Mouse (Mus musculus) stomach, embryonic 14.5 days (tissue): Measurements from ENCODE around the gene Hmga1. TPM values are rescaled to one million over a fixed set of nuclear protein-coding genes. Genes with fewer than 3 reads are reported as not detected.

Experiments
- ATAC-seq: fragments of 200-750 bp; cut with Nextera tagmentation; 2 replicates; pipeline ENCODE4 v1.8.0; 2017; ENCODE audit warnings: low read depth, moderate TSS enrichment; ENCODE audit not compliant: insufficient number of reproducible peaks, insufficient read depth, low FRiP score
- H3K27ac ChIP-seq: fragments of 300-500 bp; sonication (generic); 2 replicates; pipeline ENCODE4 v1.5.1; 2014; ENCODE audit warnings: mild to moderate bottlenecking, low read length, moderate library complexity, mixed read lengths
- H3K27me3 ChIP-seq: fragments of 300-500 bp; sonication (generic); 2 replicates; pipeline ENCODE4 v1.6.1; 2014; ENCODE audit warnings: low read length, control low read depth, mixed read lengths; ENCODE audit not compliant: control insufficient read depth, insufficient read depth
- H3K36me3 ChIP-seq: fragments of 300-500 bp; sonication (generic); 2 replicates; pipeline ENCODE4 v1.6.1; 2014; ENCODE audit warnings: mild to moderate bottlenecking, control low read depth, low read length, moderate library complexity, mixed read lengths; ENCODE audit not compliant: control insufficient read depth, insufficient read depth
- H3K4me1 ChIP-seq: fragments of 300-500 bp; sonication (generic); 2 replicates; pipeline ENCODE4 v1.6.1; 2014; ENCODE audit warnings: low read length, control low read depth, mixed read lengths; ENCODE audit not compliant: control insufficient read depth, insufficient read depth
- H3K4me2 ChIP-seq: fragments of 300-500 bp; sonication (generic); replicated peaks from 2 replicates; pipeline ENCODE4 v1.6.1; 2014; ENCODE audit warnings: low read depth, low read length, control low read depth
- H3K4me3 ChIP-seq: fragments of 300-500 bp; sonication (generic); 2 replicates; pipeline ENCODE4 v1.5.1; 2014; ENCODE audit warnings: low read depth, low read length, control low read depth
- H3K9ac ChIP-seq: fragments of 300-500 bp; sonication (generic); replicated peaks from 2 replicates; pipeline ENCODE4 v1.6.1; 2014; ENCODE audit warnings: low read depth, mild to moderate bottlenecking, control low read depth, low read length, moderate library complexity, mixed read lengths
- H3K9me3 ChIP-seq: fragments of 300-500 bp; sonication (generic); 2 replicates; pipeline ENCODE4 v1.6.1; 2016; ENCODE audit warnings: low read depth, low read length, control low read depth; ENCODE audit not compliant: control insufficient read depth
- WGBS: fragments of 180-500 bp; shearing (Covaris S2); extraction: QIAGEN DNeasy Blood & Tissue Kit; methylation state at CpG from one replicate; pipeline ENCODE4 v1.1.7; 2014; 5-methylcytosine and 5-hydroxymethylcytosine counted together
- polyA plus RNA-seq: library from polyadenylated mRNA; unstranded; fragments of >200 nt; fragmentation: Nextera tagmentation; extraction: Ambion mirVana; gene quantifications from 2 replicates; pipeline ENCODE4 v1.2.1, GENCODE M21; 2014

Hmga1 gene
- polyA plus RNA-seq, 1 experiment from 2014 or later, result 239 TPM

DNA sequence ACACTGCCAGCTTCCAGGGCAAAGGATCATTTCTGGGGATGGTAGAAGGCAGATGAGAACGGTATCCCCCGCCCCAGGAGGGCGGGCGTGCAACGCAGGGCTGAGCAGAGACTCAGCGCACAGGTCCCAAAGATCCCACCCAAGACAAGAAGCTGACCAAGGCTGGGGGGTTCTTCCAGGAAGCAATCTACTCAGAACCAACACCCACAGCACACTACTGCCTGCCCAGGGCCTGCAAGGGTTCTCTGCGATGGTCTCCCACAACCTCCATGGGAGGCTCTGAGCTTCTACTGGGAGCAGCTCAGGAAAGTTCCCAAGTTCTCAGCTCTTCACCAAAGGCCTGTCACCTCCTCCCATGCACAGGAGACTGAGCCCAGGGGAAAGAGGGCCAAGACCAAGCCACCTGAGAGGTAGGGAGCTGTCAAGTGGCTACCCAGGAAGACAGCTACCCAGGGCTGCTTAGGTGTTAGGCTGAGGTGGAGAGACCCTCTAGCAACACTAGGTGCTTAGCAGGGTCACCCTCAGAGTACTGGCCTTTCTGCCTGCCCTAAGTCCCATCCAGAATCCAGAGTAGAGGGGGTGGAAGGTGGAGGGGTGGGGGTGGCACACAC is 45.1 kb upstream of the Hmga1 start:
- H3K4me2 ChIP-seq, result no peak overlapping the region

DNA sequence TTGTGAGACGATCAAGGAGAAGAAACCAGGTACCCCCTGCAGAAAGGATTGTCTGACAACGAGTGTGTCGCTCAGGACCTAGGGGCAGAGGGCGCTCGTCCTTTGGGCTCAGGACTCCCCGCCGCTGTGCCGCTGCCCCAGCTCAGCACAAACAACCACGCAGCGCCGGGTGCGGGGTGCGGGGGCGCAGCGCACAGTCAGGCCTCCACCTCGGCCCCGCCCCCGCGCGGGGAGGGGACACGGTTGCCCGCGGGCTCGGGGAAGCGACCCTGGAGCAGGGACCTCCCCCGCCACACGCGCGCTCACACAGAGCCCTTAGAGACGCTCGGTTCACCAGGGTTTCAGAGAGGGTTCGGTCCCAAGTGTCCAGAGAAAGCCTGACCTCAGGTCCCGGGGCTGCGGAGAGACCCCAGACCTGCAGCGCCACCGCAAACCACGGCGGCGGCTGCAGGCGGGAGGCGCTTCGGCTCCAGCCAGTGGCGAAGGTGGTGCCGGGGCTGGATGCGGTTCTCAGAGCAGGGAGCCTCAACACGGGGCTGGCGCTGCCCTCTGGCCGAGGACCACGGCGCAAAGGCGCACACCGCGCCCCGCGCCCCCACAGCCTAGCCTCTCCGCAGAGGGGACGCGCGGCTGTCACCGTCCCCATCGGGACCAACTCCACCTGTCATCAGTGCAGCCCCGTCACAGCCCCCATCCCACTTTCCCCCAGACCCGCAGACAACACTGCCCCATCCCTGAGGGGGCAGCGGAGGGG is 44.3 kb upstream of the Hmga1 start:
- H3K27me3 ChIP-seq, result peaks cover 40% of the 10 kb centered on the region
- no peak for ATAC-seq
- H3K36me3 ChIP-seq, result no peaks in the 10 kb centered on the region
- H3K9ac ChIP-seq, result no peak overlapping the region
- peak overlapping the region; percentile 47 for H3K4me3 ChIP-seq
- H3K4me1 ChIP-seq, result peaks cover 8% of the 10 kb centered on the region; the same call in 1 of the 2 replicates
- no peaks in the 10 kb centered on the region for H3K9me3 ChIP-seq
- H3K4me2 ChIP-seq, result peak overlapping the region; percentile 100
- no peak overlapping the region for H3K27ac ChIP-seq
- WGBS, result under 1% methylated on average over 64 of the region's 64 CpGs

More for the DNA sequence above, 45.1 kb upstream of the Hmga1 start:
- no peak overlapping the region for H3K4me3 ChIP-seq
- no peak overlapping the region for H3K9ac ChIP-seq
- no peaks in the 10 kb centered on the region for H3K36me3 ChIP-seq
- no peak for ATAC-seq
- H3K27me3 ChIP-seq, result peaks cover 40% of the 10 kb centered on the region
- H3K4me1 ChIP-seq, result peaks cover 10% of the 10 kb centered on the region; the same call in 1 of the 2 replicates
- H3K27ac ChIP-seq, result no peak overlapping the region
- 91% methylated on average over 7 of the region's 7 CpGs for WGBS
- no peaks in the 10 kb centered on the region for H3K9me3 ChIP-seq

DNA sequence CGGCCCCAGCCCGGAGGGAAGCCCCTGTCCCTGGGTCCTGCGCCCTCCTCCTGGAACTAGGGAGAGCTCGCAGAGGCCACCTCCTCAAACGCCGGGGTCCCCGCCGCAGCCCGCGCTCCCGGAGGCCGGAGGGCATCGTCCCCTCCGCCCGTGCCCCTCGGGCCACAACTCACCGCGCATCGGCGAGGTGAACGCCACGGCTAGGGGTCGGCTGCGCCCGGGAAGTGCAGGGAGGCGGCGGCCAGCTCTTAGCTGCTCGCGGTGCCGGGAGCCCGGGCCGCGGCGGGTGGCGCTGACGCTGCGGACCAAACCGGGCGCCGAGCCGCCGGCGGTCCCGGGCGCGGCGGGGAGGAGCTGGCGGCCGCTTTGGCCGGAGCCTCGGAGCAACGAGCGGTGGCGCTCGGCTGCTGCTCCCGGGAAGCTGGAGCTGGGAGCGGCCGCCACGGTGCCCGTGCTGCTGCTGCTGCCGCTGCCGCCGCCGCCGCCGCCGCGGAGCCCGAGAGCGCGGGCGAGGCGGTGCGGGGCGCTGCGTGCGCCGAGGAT is 43.6 kb upstream of the Hmga1 start:
- H3K4me3 ChIP-seq, result peak overlapping the region; percentile 47
- peak overlapping the region; percentile 30; the same call in 1 of the 2 replicates for H3K9ac ChIP-seq
- ATAC-seq, result no peak
- no peaks in the 10 kb centered on the region for H3K36me3 ChIP-seq
- no peaks in the 10 kb centered on the region for H3K9me3 ChIP-seq
- peaks cover 40% of the 10 kb centered on the region for H3K27me3 ChIP-seq
- H3K4me1 ChIP-seq, result peaks cover 8% of the 10 kb centered on the region; the same call in 1 of the 2 replicates
- peak overlapping the region; percentile 100 for H3K4me2 ChIP-seq
- H3K27ac ChIP-seq, result no peak overlapping the region
- WGBS, result under 1% methylated on average over 67 of the region's 78 CpGs

DNA sequence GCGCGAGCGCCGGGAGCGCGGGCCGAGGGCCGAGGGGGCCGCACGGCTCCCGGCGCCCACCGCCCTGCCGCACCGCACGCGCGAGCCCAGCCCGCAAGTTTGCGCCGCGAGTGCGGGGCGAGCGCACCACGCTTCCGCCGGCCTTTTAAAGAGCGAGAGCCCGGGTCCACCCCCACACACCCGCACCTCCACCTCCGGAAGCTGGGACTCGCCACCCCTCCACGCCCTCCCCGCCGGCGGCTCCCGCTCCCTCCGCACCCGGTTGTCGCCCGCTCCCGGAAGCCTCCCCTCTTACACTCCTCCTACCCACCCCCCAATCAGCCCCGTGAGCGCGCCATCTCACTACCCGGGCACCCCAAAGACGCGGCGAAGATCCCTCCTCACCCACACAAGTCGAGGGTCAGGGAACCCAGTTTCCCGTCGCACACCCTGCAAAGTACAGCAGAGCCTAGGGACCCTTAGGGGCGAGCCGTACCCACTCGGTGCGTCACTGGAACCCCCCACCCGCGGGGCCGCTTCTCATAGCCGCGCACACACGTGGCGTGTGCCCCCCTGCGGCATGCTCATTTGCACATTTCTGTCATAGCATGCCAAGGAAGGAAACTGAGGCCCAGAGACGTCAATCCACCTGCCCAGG is 42.9 kb upstream of the Hmga1 start:
- H3K36me3 ChIP-seq, result no peaks in the 10 kb centered on the region
- H3K27ac ChIP-seq, result no peak overlapping the region
- peaks cover 40% of the 10 kb centered on the region for H3K27me3 ChIP-seq
- H3K4me2 ChIP-seq, result peak overlapping the region; percentile 100
- H3K9ac ChIP-seq, result peak overlapping the region; percentile 30; the same call in 1 of the 2 replicates
- no peaks in the 10 kb centered on the region for H3K9me3 ChIP-seq
- WGBS, result 2% methylated on average over 41 of the region's 66 CpGs
- ATAC-seq, result no peak
- peaks cover 8% of the 10 kb centered on the region; the same call in 1 of the 2 replicates for H3K4me1 ChIP-seq
- H3K4me3 ChIP-seq, result peak overlapping the region; percentile 47

DNA sequence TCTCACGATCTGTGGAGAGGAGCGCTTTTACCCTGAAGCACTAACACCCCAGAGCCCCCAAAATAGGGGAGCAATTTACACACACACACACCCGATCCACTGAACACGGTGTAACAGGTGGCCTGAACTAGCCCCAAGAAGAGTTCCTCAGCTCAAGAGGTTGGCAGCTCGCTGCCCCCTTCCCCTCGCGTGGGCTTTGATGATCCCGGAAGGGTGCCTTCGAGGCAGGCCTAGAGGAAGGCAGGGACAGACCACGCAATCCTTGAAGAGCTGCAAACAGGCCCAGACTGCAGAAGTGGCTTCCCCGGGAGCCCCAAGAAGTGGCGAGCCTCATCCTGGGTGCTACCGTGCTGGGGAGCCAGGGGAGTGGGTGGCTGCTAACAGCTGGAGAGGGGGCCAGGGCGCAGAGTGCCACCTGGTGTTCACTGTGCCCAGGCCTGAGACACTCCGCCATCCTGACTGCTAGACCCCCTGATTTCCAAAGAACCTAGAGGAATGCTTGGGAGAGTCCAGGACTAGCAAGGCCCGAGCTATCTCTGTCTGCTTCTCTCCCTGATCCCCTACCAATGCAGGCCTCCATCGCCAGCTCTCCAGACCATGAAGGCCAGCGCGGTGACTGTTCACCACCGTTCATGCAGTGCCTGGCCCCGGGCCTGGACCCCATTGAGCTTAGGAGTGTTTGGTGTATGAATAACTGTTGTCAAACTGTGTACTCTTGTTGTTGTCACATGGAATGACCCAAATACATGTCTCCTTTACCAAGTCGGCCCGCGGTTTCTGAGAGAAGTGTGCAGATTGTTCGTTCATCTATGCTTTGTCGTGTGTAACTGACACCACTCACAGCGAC is 42.2 kb upstream of the Hmga1 start:
- peaks cover 8% of the 10 kb centered on the region; the same call in 1 of the 2 replicates for H3K4me1 ChIP-seq
- H3K9me3 ChIP-seq, result no peaks in the 10 kb centered on the region
- H3K4me3 ChIP-seq, result peak overlapping the region; percentile 47
- no peak overlapping the region for H3K27ac ChIP-seq
- no peaks in the 10 kb centered on the region for H3K36me3 ChIP-seq
- no peak for ATAC-seq
- no peak overlapping the region for H3K9ac ChIP-seq
- H3K4me2 ChIP-seq, result peak overlapping the region; percentile 100; the same call in 1 of the 2 replicates
- 35% methylated on average over 27 of the region's 27 CpGs for WGBS
- peaks cover 40% of the 10 kb centered on the region for H3K27me3 ChIP-seq

DNA sequence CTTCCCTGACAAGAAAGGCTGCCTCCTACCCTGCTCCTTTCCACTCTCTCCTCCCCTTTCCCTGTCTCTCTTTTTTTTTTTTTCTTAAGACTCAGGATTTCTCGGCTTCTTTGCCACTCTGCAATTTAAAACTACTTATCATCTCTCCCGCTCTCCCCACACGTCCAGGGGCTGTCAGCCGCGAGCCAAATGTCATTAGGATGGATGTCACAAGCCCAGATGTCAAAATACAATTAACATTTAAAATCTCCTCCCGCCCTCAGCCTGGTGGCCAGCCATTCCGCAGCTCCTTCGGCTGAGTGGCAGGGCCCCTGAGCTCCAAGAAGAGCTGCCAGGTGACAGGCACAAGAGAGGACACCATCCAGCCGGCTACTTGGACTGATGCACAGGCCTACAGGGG is 38.0 kb upstream of the Hmga1 start:
- Histone ChIP-seq H3K9me3 (no peaks in the 10 kb centered on the region), H3K4me1 (no peaks in the 10 kb centered on the region), H3K4me3 (no peak overlapping the region), H3K27me3 (peaks cover 24% of the 10 kb centered on the region), H3K36me3 (no peaks in the 10 kb centered on the region), H3K4me2 (no peak overlapping the region), H3K9ac (no peak overlapping the region), H3K27ac (no peak overlapping the region)
- 16% methylated on average over 9 of the region's 9 CpGs for WGBS
- no peak for ATAC-seq

DNA sequence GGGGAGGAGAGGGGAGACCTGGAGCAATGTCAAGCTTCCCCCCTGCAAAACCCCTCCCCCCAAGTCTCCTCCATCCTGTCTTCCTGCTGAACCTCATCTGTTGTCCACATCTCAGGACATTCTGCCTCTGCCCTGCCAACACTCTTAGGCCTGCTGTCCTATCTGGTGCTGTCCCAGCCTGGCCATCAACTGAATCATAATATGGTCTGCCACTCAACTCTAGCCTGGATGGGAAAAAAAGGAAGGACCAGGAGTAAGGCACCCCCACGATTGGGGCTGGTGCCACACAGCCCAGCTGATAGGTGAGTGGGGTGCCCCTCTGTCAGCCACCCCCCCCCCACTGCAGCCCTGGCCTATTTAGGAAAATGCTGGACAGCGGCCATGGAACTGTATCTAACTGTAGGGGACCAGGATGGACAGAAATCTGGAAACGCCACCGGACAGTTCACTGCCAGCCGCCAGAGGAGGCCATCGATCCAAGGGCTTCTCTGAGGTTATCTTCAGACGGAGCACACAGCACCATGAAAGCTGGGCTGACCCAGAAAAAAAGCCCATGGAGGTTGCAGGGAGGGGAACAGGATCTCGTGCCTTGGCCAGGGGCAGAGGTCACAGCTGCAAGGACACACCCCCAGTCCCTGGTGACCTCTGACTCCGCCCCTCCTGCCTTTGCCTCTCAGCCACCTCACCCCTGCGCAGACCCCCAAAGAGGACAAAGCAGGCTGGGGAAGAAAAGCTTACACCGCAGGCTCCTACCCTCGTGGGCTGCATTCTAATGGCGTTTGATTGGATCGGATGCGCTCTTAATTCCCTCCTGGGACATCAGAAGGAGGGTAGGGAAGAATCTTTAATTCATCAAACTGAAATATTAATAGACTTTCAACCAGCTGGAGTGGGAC is 37.3 kb upstream of the Hmga1 start:
- Histone ChIP-seq H3K4me1 (no peaks in the 10 kb centered on the region), H3K4me2 (no peak overlapping the region), H3K36me3 (no peaks in the 10 kb centered on the region), H3K9ac (no peak overlapping the region), H3K4me3 (no peak overlapping the region), H3K27me3 (peaks cover 18% of the 10 kb centered on the region), H3K27ac (no peak overlapping the region), H3K9me3 (no peaks in the 10 kb centered on the region)
- ATAC-seq, result no peak
- 45% methylated on average over 15 of the region's 15 CpGs for WGBS
